Mouse (Mus musculus) myocyte (in vitro differentiated cells): ENCODE measurements around the gene Lgals3bp.

Experiments used
- MAX ChIP-seq: IDR thresholded peaks from one replicate; pipeline ENCODE4 v1.6.1; 2011; ENCODE audit warnings: low read depth, mild to moderate bottlenecking, control low read depth
- MYOD1 ChIP-seq, 3 experiments: IDR thresholded peaks; one replicate each; pipeline ENCODE4 v1.6.1; 2011; ENCODE audit warnings: control low read depth in 2 of 3, low read depth in 2 of 3, mild to moderate bottlenecking in 2 of 3, moderate library complexity in 1 of 3; ENCODE audit not compliant: insufficient read length in 2 of 3, control insufficient read depth in 1 of 3
- MYOG ChIP-seq, 3 experiments: IDR thresholded peaks; one replicate each; pipeline ENCODE4 v1.6.1; 2011; ENCODE audit warnings: control low read depth in 2 of 3, low read depth in 2 of 3, mild to moderate bottlenecking in 2 of 3; ENCODE audit not compliant: insufficient read length in 2 of 3, control insufficient read depth in 1 of 3, insufficient read depth in 1 of 3
- POLR2A ChIP-seq: IDR thresholded peaks from one replicate; pipeline ENCODE4 v1.6.1; 2011; ENCODE audit warnings: low read depth, mild to moderate bottlenecking, control low read depth, moderate library complexity; ENCODE audit not compliant: insufficient read length
- POLR2AphosphoS2 ChIP-seq: IDR thresholded peaks from one replicate; pipeline ENCODE4 v1.6.1; 2011; ENCODE audit warnings: low read depth, control low read depth; ENCODE audit not compliant: insufficient read length
- TCF12 ChIP-seq: IDR thresholded peaks from one replicate; pipeline ENCODE4 v1.6.1; 2011; ENCODE audit warnings: mild to moderate bottlenecking, control low read depth; ENCODE audit not compliant: poor library complexity, insufficient read depth, severe bottlenecking
- USF1 ChIP-seq: IDR thresholded peaks from one replicate; pipeline ENCODE4 v1.6.1; 2011; ENCODE audit warnings: low read depth, mild to moderate bottlenecking, control low read depth, moderate library complexity

DNA sequence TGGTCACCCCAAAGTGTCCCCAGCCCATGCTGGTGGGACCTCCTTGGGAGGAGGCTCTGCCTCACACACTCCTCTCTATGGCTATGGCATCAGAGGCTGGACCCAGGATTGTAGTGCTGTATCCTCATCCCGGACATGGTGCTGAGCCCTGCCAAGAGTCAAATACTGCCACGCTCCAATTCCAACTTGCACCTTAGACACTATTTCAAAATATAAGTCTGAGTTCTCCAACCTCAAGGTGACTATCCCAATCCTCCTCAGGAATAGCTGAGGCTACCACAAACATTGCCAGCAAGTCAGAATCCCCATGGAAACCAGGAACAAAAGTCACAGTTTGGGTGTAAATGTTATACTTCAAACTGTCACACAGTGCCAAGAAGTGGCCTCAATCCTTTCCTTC is 10.7 kb upstream of the Lgals3bp start:
- TF ChIP-seq POLR2A: no peak
- TF ChIP-seq TCF12: no peak
- no peak for TF ChIP-seq POLR2AphosphoS2
- TF ChIP-seq MYOG (IDR thresholded peaks at IDR 0.05; ENCODE audit: control insufficient read depth in 1 of 3, insufficient read depth in 1 of 3, insufficient read length in 2 of 3, low read depth in 2 of 3): no peak
- no peak for TF ChIP-seq MAX
- TF ChIP-seq MYOD1 (IDR thresholded peaks at IDR 0.05; ENCODE audit: control insufficient read depth in 1 of 3, insufficient read length in 2 of 3, low read depth in 2 of 3): no peak
- no peak for TF ChIP-seq USF1
